In genomic region chr2:53190684-53191511, GRCm38 (mm10) we compare ENCODE assay signal across 8 mouse cellular contexts. TPM values are rescaled to one million over a fixed set of nuclear protein-coding genes. Genes with fewer than 3 reads are reported as not detected.
DNase-seq lines count a peak whose midpoint lies in the region; ATAC-seq and TF ChIP-seq lines count a peak whose summit lies in the region.

Gene Prpf40a (minus strand): TSS chr2:53191284.

- H3K4me3 ChIP-seq in forebrain, embryonic 10.5 days: peak within 1 kb of the TSS; percentile 74
- peak within 1 kb of the TSS; percentile 77 for H3K4me3 ChIP-seq in heart, embryonic 15.5 days
- peak within 1 kb of the TSS; percentile 78 to 86 for H3K4me3 ChIP-seq in liver, embryonic 14.5 days (ENCODE audit: insufficient read depth in 1 of 2, low read depth in 2 of 2, low read length in 2 of 2)
- H3K4me3 ChIP-seq in neural tube, embryonic 11.5 days (ENCODE audit: low read depth, low read length): peak within 1 kb of the TSS; percentile 78
- peak within 1 kb of the TSS; percentile 88 for H3K4me3 ChIP-seq in stomach, postnatal 0 days (ENCODE audit: low read depth, low read length)

- H3K9ac ChIP-seq in heart, embryonic 15.5 days: peak within 1 kb of the TSS; percentile 84
- peak within 1 kb of the TSS; percentile 96 for H3K9ac ChIP-seq in liver, embryonic 14.5 days (replicated peaks)
- peak within 1 kb of the TSS; percentile 93 for H3K9ac ChIP-seq in neural tube, embryonic 11.5 days (ENCODE audit: low read length)
- peak within 1 kb of the TSS; percentile 91 for H3K9ac ChIP-seq in stomach, postnatal 0 days (ENCODE audit: low read length)

- peaks cover 28% of the 10 kb centered on the region for H3K4me1 ChIP-seq in forebrain, embryonic 10.5 days
- peaks cover 12% of the 10 kb centered on the region for H3K4me1 ChIP-seq in heart, embryonic 15.5 days (replicated peaks)
- H3K4me1 ChIP-seq in liver, embryonic 14.5 days (replicated peaks; ENCODE audit: control insufficient read depth in 2 of 2, insufficient read depth in 2 of 2, low read length in 1 of 2): peaks cover 0 to 6% of the 10 kb centered on the region in 2 experiments; a peak in 3 of 4 replicates
- H3K4me1 ChIP-seq in neural tube, embryonic 11.5 days (ENCODE audit: control insufficient read depth, insufficient read depth, low read length): peaks cover 8% of the 10 kb centered on the region
- H3K4me1 ChIP-seq in stomach, postnatal 0 days (replicated peaks; ENCODE audit: control insufficient read depth, insufficient read depth): no peaks in the 10 kb centered on the region

- peak within 1 kb of the TSS; percentile 97 for H3K27ac ChIP-seq in forebrain, embryonic 10.5 days
- peak within 1 kb of the TSS; percentile 99 for H3K27ac ChIP-seq in heart, embryonic 15.5 days
- peak within 1 kb of the TSS; percentile 81 for H3K27ac ChIP-seq in liver, embryonic 14.5 days
- peak within 1 kb of the TSS; percentile 91 for H3K27ac ChIP-seq in neural tube, embryonic 11.5 days (ENCODE audit: low read depth, low read length)
- H3K27ac ChIP-seq in stomach, postnatal 0 days (replicated peaks): peak within 1 kb of the TSS; percentile 98

- no peaks in the 10 kb centered on the region for H3K27me3 ChIP-seq in forebrain, embryonic 10.5 days (ENCODE audit: poor library complexity, severe bottlenecking)
- H3K27me3 ChIP-seq in heart, embryonic 15.5 days: no peaks in the 10 kb centered on the region
- no peaks in the 10 kb centered on the region for H3K27me3 ChIP-seq in liver, embryonic 14.5 days (ENCODE audit: control insufficient read depth, insufficient read depth, low read length)
- no peaks in the 10 kb centered on the region for H3K27me3 ChIP-seq in neural tube, embryonic 11.5 days (ENCODE audit: control insufficient read depth, insufficient read depth, low read length)
- H3K27me3 ChIP-seq in stomach, postnatal 0 days (ENCODE audit: control insufficient read depth, insufficient read depth, low read length): no peaks in the 10 kb centered on the region

- H3K36me3 ChIP-seq in forebrain, embryonic 10.5 days (replicated peaks): peaks cover 62% of the 10 kb centered on the region
- peaks cover 9% of the 10 kb centered on the region for H3K36me3 ChIP-seq in heart, embryonic 15.5 days
- peaks cover 12% of the 10 kb centered on the region for H3K36me3 ChIP-seq in liver, embryonic 14.5 days (replicated peaks; ENCODE audit: control insufficient read depth, insufficient read depth, low read depth)
- peaks cover 2% of the 10 kb centered on the region; the same call in 1 of the 2 replicates for H3K36me3 ChIP-seq in neural tube, embryonic 11.5 days (ENCODE audit: control insufficient read depth, insufficient read depth, low read length)
- no peaks in the 10 kb centered on the region for H3K36me3 ChIP-seq in stomach, postnatal 0 days (ENCODE audit: control insufficient read depth, insufficient read depth, low read length)

- no peak for TF ChIP-seq EP300 in liver, embryonic 14.5 days (IDR thresholded peaks at IDR 0.05; ENCODE audit: low read depth)
- no peak for TF ChIP-seq EP300 in stomach, postnatal 0 days (optimal IDR thresholded peaks at IDR 0.05)

- H3K9me3 ChIP-seq in forebrain, embryonic 10.5 days: no peaks in the 10 kb centered on the region
- H3K9me3 ChIP-seq in heart, embryonic 15.5 days (replicated peaks): no peaks in the 10 kb centered on the region
- H3K9me3 ChIP-seq in liver, embryonic 14.5 days (ENCODE audit: control insufficient read depth, low read length): no peaks in the 10 kb centered on the region
- no peaks in the 10 kb centered on the region for H3K9me3 ChIP-seq in neural tube, embryonic 11.5 days (ENCODE audit: control insufficient read depth, low read length)
- H3K9me3 ChIP-seq in stomach, postnatal 0 days (ENCODE audit: control insufficient read depth, low read length): no peaks in the 10 kb centered on the region

- H3K4me2 ChIP-seq in heart, embryonic 15.5 days: peak within 1 kb of the TSS; percentile 78
- peak within 1 kb of the TSS; percentile 65 for H3K4me2 ChIP-seq in liver, embryonic 14.5 days (ENCODE audit: low read depth)
- peak within 1 kb of the TSS; percentile 60 for H3K4me2 ChIP-seq in neural tube, embryonic 11.5 days (ENCODE audit: low read depth)
- peak within 1 kb of the TSS; percentile 87 for H3K4me2 ChIP-seq in stomach, postnatal 0 days (replicated peaks; ENCODE audit: low read depth)

- peak; percentile 96 for ATAC-seq in heart, embryonic 15.5 days (replicated peaks; ENCODE audit: insufficient number of reproducible peaks, insufficient read depth, low FRiP score, low read depth)
- peak; percentile 91 for ATAC-seq in liver, embryonic 14.5 days (ENCODE audit: insufficient read depth)
- ATAC-seq in neural tube, embryonic 11.5 days (ENCODE audit: insufficient read depth, low FRiP score, low TSS enrichment): peak; percentile 97
- peak; percentile 99 for ATAC-seq in stomach, postnatal 0 days (ENCODE audit: low FRiP score, low TSS enrichment)

- TF ChIP-seq CTCF in liver, embryonic 14.5 days (IDR thresholded peaks at IDR 0.05; ENCODE audit: low read depth): no peak
- no peak for TF ChIP-seq CTCF in stomach, postnatal 0 days (IDR thresholded peaks at IDR 0.05; ENCODE audit: low read depth)

- peak; percentile 99 for DNase-seq in CD8-positive naive resting alpha-beta T cell, adult 2 months (ENCODE audit: low read depth in 2 of 2, low spot score in 2 of 2)
- DNase-seq in c-Kit-positive CD71-negative TER-119-negative erythroid progenitor cells, embryonic 14.5 days (ENCODE audit: low read depth): peak; percentile 94
- peak; percentile 100 for DNase-seq in forebrain, embryonic 10.5 days (ENCODE audit: extremely low spot score, low spot score)
- peak; percentile 99 to 100 for DNase-seq in kidney, postnatal 25 days
- peak; percentile 97 for DNase-seq in liver, embryonic 14.5 days (ENCODE audit: low read depth in 3 of 3, low spot score in 3 of 3)
- DNase-seq in neural tube, embryonic 11.5 days (ENCODE audit: low spot score): peak; percentile 100
- peak; percentile 99 for DNase-seq in stomach, postnatal 0 days (ENCODE audit: low spot score)

- under 1% methylated on average over 52 of the region's 53 CpGs for WGBS in forebrain, embryonic 10.5 days
- WGBS in heart, embryonic 15.5 days: under 1% methylated on average over 53 of the region's 53 CpGs
- under 1% methylated on average over 53 of the region's 53 CpGs for WGBS in liver, embryonic 14.5 days (ENCODE audit: insufficient replicate concordance)
- WGBS in neural tube, embryonic 11.5 days: 0% methylated on average over 52 of the region's 53 CpGs
- under 1% methylated on average over 46 of the region's 53 CpGs for WGBS in stomach, postnatal 0 days

RNA-seq across cellular contexts. Expression of gene Prpf40a, which starts in this region (rescaled TPM):
- 202 and 213 TPM in 2 replicates for polyA plus RNA-seq in forebrain, embryonic 10.5 days (2016; fragmentation: Nextera tagmentation; extraction: Ambion mirVana)
- 72.1 and 79.8 TPM in 2 replicates for polyA plus RNA-seq in heart, embryonic 15.5 days (2015; fragmentation: Nextera tagmentation; extraction: Ambion mirVana)
- 7.2 and 11.0 TPM in 2 replicates for polyA plus RNA-seq in liver, embryonic 14.5 days (2012; rRNA removed)
- polyA plus RNA-seq in liver, embryonic 14.5 days (2014; fragmentation: Nextera tagmentation; extraction: Ambion mirVana): 76.3 and 85.7 TPM in 2 replicates
- 190 and 201 TPM in 2 replicates for polyA plus RNA-seq in neural tube, embryonic 11.5 days (2014; fragmentation: Nextera tagmentation; extraction: Ambion mirVana)
- polyA plus RNA-seq in stomach, postnatal 0 days (2015; fragmentation: Nextera tagmentation; extraction: Ambion mirVana): 66.4 and 72.6 TPM in 2 replicates

Comparison
In these comparisons a context has a peak if more than half of its experiments do, and no peak if none do; other contexts are left out.
1. Peak in every context shown above with its lines: DNase-seq, ATAC-seq, H3K4me3 ChIP-seq and H3K27ac ChIP-seq.